Mouse (Mus musculus): Measurements from ENCODE around the gene Usp5.
A peak's percentile ranks its signal among the peaks of the same experiment; 100 is the strongest.

The Usp5 gene

GRCm38 (mm10) chr6:124786756-124787420 is 42.4 kb downstream of the Usp5 start:
- DNase-seq (ENCODE audit: low read depth) = no peak

GRCm38 (mm10) chr6:124782436-124782835 is 46.8 kb downstream of the Usp5 start:
- no peak for DNase-seq (ENCODE audit: low read depth)

DNA sequence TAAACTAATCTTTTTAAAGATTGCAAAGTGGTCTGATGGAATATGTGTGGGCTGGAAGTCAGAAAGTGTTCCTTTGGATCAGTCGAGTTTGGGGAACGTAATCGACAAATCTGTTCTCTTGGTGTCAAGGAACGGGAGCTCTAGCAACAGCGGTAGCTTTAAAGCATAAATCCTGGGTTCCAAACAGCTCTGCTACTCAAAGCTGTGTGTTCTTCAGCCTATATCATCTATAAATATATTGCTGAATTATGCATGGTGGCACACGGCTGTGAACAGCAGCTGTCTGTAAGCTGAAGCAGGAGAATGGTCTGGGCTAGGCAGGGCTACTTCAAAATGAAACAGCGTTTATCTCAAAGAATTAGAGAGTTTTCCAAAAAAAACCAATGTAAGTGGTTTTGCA is 48.4 kb downstream of the Usp5 start:
- no peak for DNase-seq (ENCODE audit: low read depth)

- no peak for DNase-seq (ENCODE audit: low read depth)
Observed at GRCm38 (mm10) chr6:124779984-124780416, 49.3 kb downstream of the Usp5 start.

DNA sequence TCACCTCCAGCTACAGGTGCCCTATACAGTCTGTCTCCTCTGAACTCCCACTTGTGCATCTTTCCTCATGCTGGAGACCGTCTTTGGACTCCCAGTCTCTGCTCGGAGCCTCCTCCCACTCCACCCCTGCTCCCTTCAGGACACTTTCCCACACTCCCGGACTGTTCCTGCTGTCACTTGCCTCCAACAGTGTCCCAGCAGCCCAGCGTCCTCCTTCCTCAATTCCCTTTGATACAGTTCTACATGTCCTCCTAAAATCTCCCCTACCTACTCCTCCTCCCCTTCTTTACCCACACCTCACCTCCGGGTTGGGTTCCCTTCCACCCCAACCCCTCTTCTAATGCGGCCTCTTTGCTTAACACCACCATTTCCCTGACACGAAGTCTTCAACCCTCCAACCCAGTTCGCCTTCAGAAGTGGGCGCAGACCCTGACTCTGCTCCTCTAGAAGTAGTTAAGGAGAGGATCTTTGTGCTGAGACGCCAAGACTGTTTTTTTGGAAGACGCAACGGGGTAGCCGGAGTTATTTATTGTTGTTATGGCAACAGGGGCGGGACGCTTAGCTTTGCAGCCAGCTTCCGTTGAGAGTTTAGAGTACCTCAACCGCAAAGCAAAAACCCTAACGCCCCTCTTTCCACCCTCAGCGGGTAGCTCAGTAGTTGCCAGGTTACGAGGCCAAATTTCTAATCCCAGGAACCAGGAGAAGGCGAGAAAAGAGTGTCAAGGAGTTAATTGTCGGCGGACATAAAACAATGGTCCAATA is 49.9 kb downstream of the Usp5 start, which contains the start of gene Lrrc23:
Gene Lrrc23, minus strand, starts transcription at position 506 of the 762 bp plus-strand sequence.
- peak; percentile 74 for DNase-seq (ENCODE audit: low read depth)

GRCm38 (mm10) chr6:124770511-124770910 is 58.8 kb downstream of the Usp5 start:
- DNase-seq (ENCODE audit: low read depth) = no peak

DNA sequence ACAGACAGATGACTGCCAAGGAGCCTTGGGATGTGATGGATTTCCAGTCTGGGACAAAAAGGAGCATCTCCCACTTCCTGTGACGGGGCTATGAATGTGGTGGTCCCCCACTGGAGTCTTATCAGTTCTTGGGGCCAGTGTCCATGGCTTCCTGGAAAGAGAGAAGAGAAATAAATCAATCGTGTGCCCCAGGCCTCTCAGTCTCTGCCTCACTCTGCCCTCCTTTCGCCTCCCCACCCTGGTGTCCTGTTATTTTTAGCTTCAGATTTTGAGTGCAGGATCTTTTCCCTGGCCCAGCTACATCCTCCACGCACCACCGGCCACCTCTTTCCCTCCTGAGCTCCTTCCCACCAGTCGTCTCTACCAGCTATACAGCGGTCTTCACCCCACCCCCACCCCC is 59.3 kb downstream of the Usp5 start:
- DNase-seq (ENCODE audit: low read depth) = no peak

DNA sequence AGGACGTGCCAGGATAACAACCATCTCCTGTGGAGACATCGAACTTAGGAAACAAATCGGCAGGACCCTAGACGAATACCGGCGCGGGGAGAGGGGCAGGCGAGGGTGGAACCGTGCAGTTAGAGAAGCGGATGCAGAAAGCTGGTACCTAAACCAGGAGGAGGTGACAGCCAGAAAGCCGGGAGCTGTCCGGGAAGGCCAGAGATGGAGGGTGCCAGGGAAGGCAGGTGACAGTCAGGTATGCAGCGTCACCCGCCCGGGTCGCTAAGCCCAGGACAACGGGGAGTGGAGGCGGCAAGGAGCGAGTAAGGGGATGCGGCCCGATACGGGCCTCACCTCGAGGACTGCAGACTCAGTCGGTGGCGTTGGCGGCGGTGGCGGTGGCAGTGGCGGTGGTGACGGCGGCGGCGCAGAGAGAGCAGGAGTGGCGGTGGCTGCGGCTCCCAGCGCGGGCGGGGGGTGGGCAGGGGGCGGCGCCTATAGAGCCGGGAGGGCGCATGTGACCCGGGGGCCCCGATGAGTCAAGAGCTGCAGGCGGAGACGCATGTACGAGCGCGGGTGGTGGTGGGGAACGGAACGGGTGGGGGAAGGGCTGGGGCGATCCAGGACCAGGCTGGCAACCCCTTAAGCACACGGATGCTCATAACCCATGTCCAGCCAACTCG is 60.1 kb downstream of the Usp5 start, which contains the start of gene Eno2:
Gene Eno2, minus strand, starts transcription at position 573 of the 665 bp plus-strand sequence.
- DNase-seq (ENCODE audit: low read depth) = no peak

- no peak for DNase-seq (ENCODE audit: low read depth)
Observed at GRCm38 (mm10) chr6:124768704-124769044, 60.6 kb downstream of the Usp5 start.

DNA sequence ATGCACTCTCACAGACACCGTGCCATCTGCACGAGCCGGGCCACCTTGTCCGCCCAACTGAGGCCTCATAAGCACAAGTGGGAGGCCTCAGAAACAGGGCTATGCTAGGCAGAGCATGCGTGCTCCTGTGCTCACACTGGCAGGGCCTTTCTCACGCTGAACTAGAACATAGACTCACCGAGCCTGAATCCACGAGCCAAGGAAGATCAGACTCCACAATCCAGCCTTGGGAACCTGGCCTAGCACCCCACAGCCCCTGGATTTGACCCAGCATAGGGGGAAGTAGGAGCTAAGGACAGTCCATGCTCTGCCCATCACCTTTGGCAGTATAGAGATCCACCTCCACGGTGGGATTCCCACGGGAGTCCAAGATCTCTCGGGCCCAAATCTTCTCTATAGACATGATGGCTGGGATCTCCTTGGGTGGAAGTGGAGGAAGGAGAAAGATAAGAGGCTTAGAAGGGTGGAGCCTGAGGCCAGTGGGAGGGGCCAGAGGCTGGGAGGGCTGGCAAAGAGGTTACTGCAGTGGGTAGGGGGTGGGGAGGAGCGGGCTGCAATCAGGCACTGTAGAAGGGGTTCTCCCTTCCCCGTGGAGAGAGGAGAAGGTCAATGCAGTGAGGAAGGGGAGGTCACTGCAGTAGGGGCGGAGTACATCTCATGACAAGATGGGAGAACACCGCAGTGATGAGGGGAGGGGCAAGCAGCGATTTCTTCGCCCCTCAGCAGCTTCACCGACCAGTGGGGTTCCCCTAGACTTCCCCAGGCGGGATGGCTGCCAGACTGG is 61.2 kb downstream of the Usp5 start:
- DNase-seq (ENCODE audit: low read depth) = no peak

- DNase-seq (ENCODE audit: low read depth) = no peak
Observed at GRCm38 (mm10) chr6:124767536-124767919, 61.8 kb downstream of the Usp5 start.

GRCm38 (mm10) chr6:124765951-124766350 is 63.3 kb downstream of the Usp5 start:
- no peak for DNase-seq (ENCODE audit: low read depth)
